Mouse (Mus musculus): ENCODE results near the gene Eps15l1. TPM values are rescaled to one million over a fixed set of nuclear protein-coding genes. Genes with fewer than 3 reads are reported as not detected.

Eps15l1 gene
- polyA plus RNA-seq, 2 experiments from 2014 or later = 43.2 to 52.4 TPM

- ATAC-seq = peak; percentile 85
Observed at GRCm38 (mm10) chr8:72318801-72319322, 102.4 kb downstream of the Eps15l1 start, which contains the start of gene Klf2. TSS of gene Klf2 (plus strand) at chr8:72319033.

DNA sequence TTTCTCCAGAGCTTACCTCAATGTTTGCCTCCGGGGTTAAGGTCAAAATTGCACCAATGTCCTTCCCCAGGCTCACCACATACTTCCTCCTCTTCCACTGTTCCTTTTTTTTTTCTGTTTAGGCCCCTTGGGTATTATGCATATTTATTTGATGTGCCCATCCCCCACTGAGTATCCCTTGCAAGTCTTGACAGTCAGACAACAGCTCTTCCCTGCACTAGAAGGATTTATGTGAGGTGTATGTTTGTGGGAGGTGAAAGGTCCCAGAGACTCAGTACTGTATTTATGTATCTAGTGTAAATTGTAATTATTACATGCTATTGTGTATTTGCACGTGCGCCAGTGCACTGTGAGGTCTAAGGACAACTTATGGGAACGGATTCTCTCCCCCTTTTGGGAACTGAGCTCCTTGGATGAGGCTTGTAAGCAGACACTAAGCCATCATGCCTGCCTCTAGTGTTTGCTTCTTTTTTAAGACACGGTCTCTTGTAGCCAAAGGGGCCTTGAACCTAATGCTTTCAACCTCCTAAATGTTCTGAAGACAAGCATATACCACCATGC lies 103.4 kb downstream of the Eps15l1 start:
- no peak for ATAC-seq

DNA sequence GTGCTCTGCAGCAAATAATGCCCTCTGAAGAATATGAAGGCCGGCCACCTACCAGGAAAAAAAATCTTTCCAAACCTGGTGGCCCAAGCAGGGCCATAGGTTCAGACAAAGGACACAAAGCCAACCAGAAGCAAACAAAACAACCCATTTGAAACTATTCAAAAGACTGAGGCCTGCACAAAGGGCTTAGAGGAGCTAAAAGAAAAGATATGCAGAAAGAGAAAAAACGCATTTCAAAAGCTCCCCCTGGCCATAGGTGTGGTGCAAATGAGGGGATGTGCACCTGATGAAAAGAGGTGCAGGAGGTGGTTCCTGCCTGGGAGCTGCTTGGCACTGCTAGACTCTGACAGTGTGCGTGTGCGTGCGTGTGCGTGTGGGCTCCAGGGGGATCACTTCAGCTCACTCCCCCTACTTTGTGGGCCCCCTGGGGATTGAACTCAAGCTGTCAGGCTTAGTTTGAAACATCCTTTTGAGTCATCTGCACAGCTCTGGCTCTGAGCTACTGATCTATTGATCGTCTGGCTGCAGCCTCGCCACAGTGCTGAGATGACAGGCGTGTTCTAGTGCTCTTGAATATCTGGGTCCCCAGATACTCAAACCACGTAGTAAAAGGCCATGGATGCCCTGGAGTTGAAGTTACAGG lies 105.1 kb downstream of the Eps15l1 start:
- ATAC-seq = no peak

- ATAC-seq = no peak
Observed at GRCm38 (mm10) chr8:72312926-72313518, 108.2 kb downstream of the Eps15l1 start.

GRCm38 (mm10) chr8:72310849-72311506 lies 110.3 kb downstream of the Eps15l1 start:
- no peak for ATAC-seq

DNA sequence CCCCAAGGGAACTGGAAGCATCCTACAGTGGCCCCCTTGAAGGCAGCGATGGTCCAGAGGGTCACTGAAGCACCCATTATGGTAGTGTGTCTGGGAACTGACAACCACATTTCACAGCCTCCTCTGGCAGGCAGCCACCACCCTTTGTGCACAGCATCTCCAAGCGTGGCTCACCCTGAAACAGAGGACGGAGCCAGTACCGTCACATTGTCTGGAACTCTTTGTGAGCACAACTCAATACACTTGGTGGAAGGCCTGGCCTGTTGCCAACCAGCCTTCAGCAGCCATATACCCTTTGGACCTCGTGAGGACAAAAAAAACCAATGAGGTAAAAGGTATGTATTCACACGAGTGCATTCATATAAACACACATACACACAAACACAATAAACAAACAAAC lies 113.0 kb downstream of the Eps15l1 start:
- no peak for ATAC-seq

DNA sequence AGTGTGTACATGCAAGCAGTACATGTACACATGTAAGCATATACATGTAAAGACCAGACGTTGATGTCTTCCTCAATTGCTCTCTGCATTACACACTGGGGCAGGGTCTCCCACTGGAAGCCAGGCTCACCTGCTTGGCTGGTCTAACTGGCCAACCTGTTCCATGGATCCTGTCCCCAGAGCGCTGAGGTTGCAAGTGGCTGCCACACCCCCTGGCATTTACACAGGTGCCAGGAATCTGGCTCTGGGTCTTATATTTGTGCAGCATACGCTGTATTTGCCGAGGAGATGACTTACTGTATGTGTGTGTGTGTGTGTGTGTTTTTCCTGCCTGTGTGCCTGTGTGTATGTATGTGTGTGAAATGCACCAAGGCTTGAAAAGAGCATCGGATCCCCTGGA lies 114.3 kb downstream of the Eps15l1 start:
- ATAC-seq = no peak

GRCm38 (mm10) chr8:72305210-72305905 lies 115.9 kb downstream of the Eps15l1 start, which contains the start of gene Gm10282:
TSS of gene Gm10282 (minus strand) at chr8:72305260.
- ATAC-seq = no peak

- ATAC-seq = peak; percentile 68
Observed at GRCm38 (mm10) chr8:72303633-72304032, 117.6 kb downstream of the Eps15l1 start.

DNA sequence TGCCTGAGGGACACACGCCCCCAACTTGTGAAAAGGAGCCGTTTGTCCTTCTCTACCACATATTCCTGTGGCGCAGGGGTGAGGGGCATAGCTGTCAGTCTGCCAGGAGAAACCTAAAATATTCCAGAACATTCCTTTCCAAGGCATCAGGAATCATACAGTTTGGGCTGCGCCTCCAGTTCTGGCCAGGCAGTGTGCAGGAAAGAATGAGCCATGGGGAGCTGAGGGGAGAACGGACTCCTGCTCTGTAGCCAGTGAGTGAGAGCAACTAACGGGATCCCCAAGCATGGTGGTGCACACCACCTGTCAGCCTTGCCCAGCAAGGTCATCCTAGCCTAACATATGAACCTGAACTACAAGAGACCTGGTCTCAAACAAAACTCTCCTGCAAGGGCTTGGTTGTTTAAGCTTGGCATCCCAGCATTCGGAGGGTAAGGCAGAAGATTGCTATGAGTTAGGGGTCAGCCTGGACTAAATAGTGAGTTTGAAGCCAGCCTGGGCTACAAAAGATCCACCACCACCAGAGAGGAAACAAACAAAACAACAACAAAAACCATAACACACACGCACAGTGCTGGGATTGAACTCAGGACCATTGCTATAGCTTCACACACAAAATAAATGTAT lies 118.2 kb downstream of the Eps15l1 start:
- no peak for ATAC-seq

GRCm38 (mm10) chr8:72301497-72301896 lies 119.8 kb downstream of the Eps15l1 start:
- ATAC-seq = no peak

- no peak for ATAC-seq
Observed at GRCm38 (mm10) chr8:72300654-72301400, 120.4 kb downstream of the Eps15l1 start.

DNA sequence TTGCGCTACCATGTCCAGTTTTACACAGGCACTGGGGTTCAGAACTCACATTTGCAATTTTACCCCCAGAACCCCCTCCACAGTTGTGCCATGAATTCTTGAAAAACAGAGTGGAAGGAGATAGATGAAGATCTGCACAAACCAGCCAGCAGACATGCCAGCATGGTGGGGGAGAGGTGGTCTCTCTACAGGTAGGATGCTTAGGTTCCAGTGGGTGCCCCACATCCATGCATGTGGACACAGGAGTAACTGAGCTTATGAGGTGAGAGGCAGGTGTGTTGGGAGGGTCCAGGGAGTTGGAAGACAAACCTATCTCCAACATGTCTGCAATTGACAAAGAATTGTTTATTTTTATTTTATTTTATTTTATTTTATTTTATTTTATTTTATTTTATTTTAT lies 122.3 kb downstream of the Eps15l1 start:
- no peak for ATAC-seq

GRCm38 (mm10) chr8:72296561-72296960 lies 124.7 kb downstream of the Eps15l1 start:
- no peak for ATAC-seq

DNA sequence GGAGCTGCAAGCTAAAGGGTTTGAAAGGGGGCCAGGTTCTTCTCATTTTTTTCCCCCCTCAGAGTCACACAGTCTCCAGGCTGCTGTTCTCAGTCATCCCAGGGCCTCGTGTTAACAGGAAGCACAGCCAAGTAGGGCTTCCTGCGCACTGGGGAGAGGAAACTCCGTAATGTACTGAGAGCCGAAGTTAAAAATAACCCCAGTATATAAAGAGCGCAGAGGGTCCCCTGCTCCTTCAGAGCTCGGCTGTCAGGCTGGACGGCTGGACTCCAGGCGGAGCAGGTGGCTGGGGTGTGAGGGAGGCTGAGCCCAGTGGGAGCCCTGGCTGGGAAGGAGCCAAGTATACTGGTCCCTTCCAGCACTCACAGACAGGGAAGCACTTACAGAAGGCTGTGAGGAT lies 125.6 kb downstream of the Eps15l1 start:
- ATAC-seq = peak; percentile 83

- no peak for ATAC-seq
Observed at GRCm38 (mm10) chr8:72295125-72295524, 126.1 kb downstream of the Eps15l1 start.

- ATAC-seq = no peak
Observed at GRCm38 (mm10) chr8:72293309-72293708, 128.0 kb downstream of the Eps15l1 start.

DNA sequence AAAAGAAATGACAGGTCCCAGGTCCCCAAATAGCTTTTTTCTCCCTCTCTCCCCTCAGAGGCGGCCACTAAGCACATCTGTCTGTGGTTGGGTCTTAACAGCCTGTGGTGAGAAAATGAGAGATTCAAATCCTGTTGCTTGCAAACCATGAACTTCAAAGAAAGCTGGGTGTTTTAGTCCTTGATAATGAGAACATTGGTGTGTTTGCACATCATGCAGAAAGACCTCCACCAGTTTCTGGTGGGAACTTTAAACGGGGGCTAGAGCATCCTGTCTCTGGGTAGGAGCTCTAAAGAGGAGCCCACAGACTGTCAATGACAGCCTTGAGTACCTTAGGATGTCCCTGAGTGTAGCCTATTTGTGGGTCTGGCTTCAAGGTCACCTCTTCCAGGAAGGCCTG lies 130.2 kb downstream of the Eps15l1 start:
- ATAC-seq = peak; percentile 37

Measured in activated CD4-positive, CD25-positive, alpha-beta regulatory T cell, adult 4 months (primary cell).